Mouse (Mus musculus) hindbrain, embryonic 11.5 days (tissue): ENCODE measurements at regions not wholly inside any gene's neighbourhood (a gene's known extent, or its start where the extent isn't known, plus 50 kb on each side); places are given as distances from the start of the nearest gene placed in this dataset.

Source experiments
- ATAC-seq: fragments of 200-750 bp; cut with Nextera tagmentation; 2 replicates; pipeline ENCODE4 v1.8.0; 2017; ENCODE audit warnings: mild to moderate bottlenecking, moderate TSS enrichment, moderate library complexity; ENCODE audit not compliant: low FRiP score
- DNase-seq: peaks from one replicate; pipeline ENCODE4 v3.0.0-alpha.2; 2015; ENCODE audit warnings: low spot score
- H3K27ac ChIP-seq: fragments of 300-500 bp; sonication (generic); 2 replicates; pipeline ENCODE4 v1.5.1; 2014; ENCODE audit warnings: mild to moderate bottlenecking, low read depth, low read length
- H3K27me3 ChIP-seq: fragments of 300-500 bp; sonication (generic); 2 replicates; pipeline ENCODE4 v1.6.1; 2014; ENCODE audit warnings: mild to moderate bottlenecking, low read length, moderate library complexity, mixed read lengths; ENCODE audit not compliant: control insufficient read depth, insufficient read depth
- H3K36me3 ChIP-seq: fragments of 300-500 bp; sonication (generic); 2 replicates; pipeline ENCODE4 v1.6.1; 2014; ENCODE audit warnings: mild to moderate bottlenecking, low read length, moderate library complexity, mixed read lengths; ENCODE audit not compliant: control insufficient read depth, insufficient read depth
- H3K4me1 ChIP-seq: fragments of 300-500 bp; sonication (generic); replicated peaks from 2 replicates; pipeline ENCODE4 v1.6.1; 2014; ENCODE audit warnings: low read length, mixed read lengths; ENCODE audit not compliant: control insufficient read depth, insufficient read depth
- H3K4me2 ChIP-seq: fragments of 300-500 bp; sonication (generic); replicated peaks from 2 replicates; pipeline ENCODE4 v1.6.1; 2014; ENCODE audit warnings: mild to moderate bottlenecking, low read depth, low read length
- H3K4me3 ChIP-seq: fragments of 300-500 bp; sonication (generic); 2 replicates; pipeline ENCODE4 v1.5.1; 2014; ENCODE audit warnings: low read depth, low read length
- H3K9ac ChIP-seq: fragments of 300-500 bp; sonication (generic); 2 replicates; pipeline ENCODE4 v1.6.1; 2014; ENCODE audit warnings: low read depth, low read length
- H3K9me3 ChIP-seq: fragments of 300-500 bp; sonication (generic); 2 replicates; pipeline ENCODE4 v1.6.1; 2016; ENCODE audit warnings: low read length; ENCODE audit not compliant: control insufficient read depth
- WGBS: fragments of 180-500 bp; shearing (Covaris S2); extraction: QIAGEN DNeasy Blood & Tissue Kit; methylation state at CpG from one replicate; pipeline ENCODE4 v1.1.7; 2014; 5-methylcytosine and 5-hydroxymethylcytosine counted together

GRCm38 (mm10) chr3:144365894-144366293 lies 160.9 kb upstream of the Lmo4 start:
- Histone ChIP-seq H3K9ac (no peak overlapping the region), H3K4me2 (no peak overlapping the region), H3K4me1 (no peaks in the 10 kb centered on the region), H3K27ac (no peak overlapping the region), H3K9me3 (no peaks in the 10 kb centered on the region), H3K4me3 (no peak overlapping the region), H3K27me3 (no peaks in the 10 kb centered on the region), H3K36me3 (no peaks in the 10 kb centered on the region)
- ATAC-seq (no peak), DNase-seq (peak; percentile 21)
- 33% methylated on average over 4 of the region's 4 CpGs for WGBS

- H3K9me3 ChIP-seq: no peaks in the 10 kb centered on the region
- H3K27me3 ChIP-seq: no peaks in the 10 kb centered on the region
- ATAC-seq (no peak), DNase-seq (peak; percentile 23)
- H3K4me2 ChIP-seq: no peak overlapping the region
- 61% methylated on average over 10 of the region's 10 CpGs for WGBS
- H3K9ac ChIP-seq: no peak overlapping the region
- H3K36me3 ChIP-seq: no peaks in the 10 kb centered on the region
- no peak overlapping the region for H3K27ac ChIP-seq
- no peak overlapping the region for H3K4me3 ChIP-seq
- H3K4me1 ChIP-seq: no peaks in the 10 kb centered on the region
Observed at GRCm38 (mm10) chr3:144362472-144362871, 157.5 kb upstream of the Lmo4 start.

- H3K4me3 ChIP-seq: no peak overlapping the region
- no peaks in the 10 kb centered on the region for H3K9me3 ChIP-seq
- no peaks in the 10 kb centered on the region for H3K36me3 ChIP-seq
- DNase-seq (no peak), ATAC-seq (no peak)
- H3K4me1 ChIP-seq: no peaks in the 10 kb centered on the region
- 86% methylated on average over 4 of the region's 4 CpGs for WGBS
- no peak overlapping the region for H3K9ac ChIP-seq
- no peaks in the 10 kb centered on the region for H3K27me3 ChIP-seq
- no peak overlapping the region for H3K27ac ChIP-seq
- H3K4me2 ChIP-seq: no peak overlapping the region
Observed at GRCm38 (mm10) chr3:144361203-144361978, 156.4 kb upstream of the Lmo4 start.

GRCm38 (mm10) chr3:144356948-144357295 lies 151.9 kb upstream of the Lmo4 start:
- 78% methylated on average over 11 of the region's 11 CpGs for WGBS
- DNase-seq (no peak), ATAC-seq (no peak)
- Histone ChIP-seq H3K27ac (no peak overlapping the region), H3K4me3 (no peak overlapping the region), H3K4me2 (no peak overlapping the region), H3K36me3 (no peaks in the 10 kb centered on the region), H3K27me3 (no peaks in the 10 kb centered on the region), H3K4me1 (no peaks in the 10 kb centered on the region), H3K9me3 (no peaks in the 10 kb centered on the region), H3K9ac (no peak overlapping the region)

GRCm38 (mm10) chr3:144356103-144356947 lies 151.3 kb upstream of the Lmo4 start:
- no peaks in the 10 kb centered on the region for H3K27me3 ChIP-seq
- H3K4me3 ChIP-seq: no peak overlapping the region
- H3K4me2 ChIP-seq: no peak overlapping the region
- H3K9me3 ChIP-seq: no peaks in the 10 kb centered on the region
- H3K4me1 ChIP-seq: no peaks in the 10 kb centered on the region
- no peak overlapping the region for H3K27ac ChIP-seq
- 87% methylated on average over 17 of the region's 17 CpGs for WGBS
- no peak overlapping the region for H3K9ac ChIP-seq
- ATAC-seq: no peak
- H3K36me3 ChIP-seq: no peaks in the 10 kb centered on the region
- DNase-seq: no peak

GRCm38 (mm10) chr3:144352559-144352958 lies 147.5 kb upstream of the Lmo4 start:
- Histone ChIP-seq H3K36me3 (no peaks in the 10 kb centered on the region), H3K4me1 (no peaks in the 10 kb centered on the region), H3K4me2 (no peak overlapping the region), H3K9ac (no peak overlapping the region), H3K9me3 (no peaks in the 10 kb centered on the region), H3K27ac (no peak overlapping the region), H3K27me3 (no peaks in the 10 kb centered on the region), H3K4me3 (no peak overlapping the region)
- 93% methylated on average over 4 of the region's 4 CpGs for WGBS
- ATAC-seq (no peak), DNase-seq (no peak)

GRCm38 (mm10) chr3:144348431-144348830 lies 143.4 kb upstream of the Lmo4 start:
- H3K4me3 ChIP-seq: no peak overlapping the region
- DNase-seq (no peak), ATAC-seq (no peak)
- H3K27ac ChIP-seq: no peak overlapping the region
- H3K27me3 ChIP-seq: no peaks in the 10 kb centered on the region
- 81% methylated on average over 9 of the region's 9 CpGs for WGBS
- H3K36me3 ChIP-seq: no peaks in the 10 kb centered on the region
- H3K4me2 ChIP-seq: no peak overlapping the region
- no peak overlapping the region for H3K9ac ChIP-seq
- no peaks in the 10 kb centered on the region for H3K9me3 ChIP-seq
- no peaks in the 10 kb centered on the region for H3K4me1 ChIP-seq

- ATAC-seq (no peak), DNase-seq (no peak)
- Histone ChIP-seq H3K4me1 (no peaks in the 10 kb centered on the region), H3K9ac (no peak overlapping the region), H3K27ac (no peak overlapping the region), H3K36me3 (no peaks in the 10 kb centered on the region), H3K4me2 (no peak overlapping the region), H3K4me3 (no peak overlapping the region), H3K9me3 (no peaks in the 10 kb centered on the region), H3K27me3 (no peaks in the 10 kb centered on the region)
- WGBS: 69% methylated on average over 3 of the region's 3 CpGs
Observed at GRCm38 (mm10) chr3:144335237-144335636, 130.2 kb upstream of the Lmo4 start.

GRCm38 (mm10) chr3:144334201-144334600 lies 129.2 kb upstream of the Lmo4 start:
- ATAC-seq (no peak), DNase-seq (no peak)
- 93% methylated on average over 5 of the region's 5 CpGs for WGBS
- Histone ChIP-seq H3K4me2 (no peak overlapping the region), H3K9ac (no peak overlapping the region), H3K27me3 (no peaks in the 10 kb centered on the region), H3K27ac (no peak overlapping the region), H3K4me1 (no peaks in the 10 kb centered on the region), H3K4me3 (no peak overlapping the region), H3K9me3 (no peaks in the 10 kb centered on the region), H3K36me3 (no peaks in the 10 kb centered on the region)
